Comparison of ENCODE assay signal across 9 mouse cellular contexts in genomic region chr5:106575098-106575497, GRCm38 (mm10). TPM values are rescaled to one million over a fixed set of nuclear protein-coding genes. Genes with fewer than 3 reads are reported as not detected.
DNase-seq lines count a peak whose midpoint lies in the region; ATAC-seq lines count a peak whose summit lies in the region.
"Had no signal": no experiment of that assay in that cellular context is flagged by ENCODE, and none has a peak within 500 bp of the region (broad histone marks: within the 10 kb centered on the region; RNA-seq: fewer than 3 reads in every experiment).

No protein-coding gene starts in this region.

- peak overlapping the region; percentile 98 for H3K4me2 ChIP-seq in lung, embryonic 15.5 days
- H3K4me2 ChIP-seq in limb, embryonic 11.5 days (ENCODE audit: low read depth, severe bottlenecking), result peak overlapping the region; percentile 99; the same call in 1 of the 2 replicates
- peak overlapping the region; percentile 100 for H3K4me2 ChIP-seq in stomach, embryonic 14.5 days (replicated peaks; ENCODE audit: low read depth, low read length)

- no peak overlapping the region for H3K27ac ChIP-seq in lung, embryonic 15.5 days
- H3K27ac ChIP-seq in limb, embryonic 11.5 days (replicated peaks; ENCODE audit: low read depth, low read length), result no peak overlapping the region
- H3K27ac ChIP-seq in stomach, embryonic 14.5 days (ENCODE audit: low read length), result no peak overlapping the region

- H3K27me3 ChIP-seq in lung, embryonic 15.5 days, result peaks cover 25% of the 10 kb centered on the region
- H3K27me3 ChIP-seq in limb, embryonic 11.5 days (ENCODE audit: control insufficient read depth, insufficient read depth, low read length), result peaks cover 9% of the 10 kb centered on the region
- H3K27me3 ChIP-seq in stomach, embryonic 14.5 days (ENCODE audit: control insufficient read depth, insufficient read depth, low read length), result no peaks in the 10 kb centered on the region

- H3K4me1 ChIP-seq in lung, embryonic 15.5 days, result peaks cover 5% of the 10 kb centered on the region
- H3K4me1 ChIP-seq in limb, embryonic 11.5 days (ENCODE audit: control insufficient read depth, insufficient read depth, low read length), result no peaks in the 10 kb centered on the region
- peaks cover 3% of the 10 kb centered on the region; the same call in 1 of the 2 replicates for H3K4me1 ChIP-seq in stomach, embryonic 14.5 days (ENCODE audit: control insufficient read depth, insufficient read depth, low read length)

- ATAC-seq in lung, embryonic 15.5 days (ENCODE audit: borderline replicate concordance, extremely low read depth, low FRiP score, low TSS enrichment), result 0 out of 2 replicates have a peak, but pooled peaks have one; percentile 5
- ATAC-seq in limb, embryonic 11.5 days (ENCODE audit: insufficient number of reproducible peaks, low FRiP score, low TSS enrichment, low read depth), result no peak
- 0 out of 2 replicates have a peak, but pooled peaks have one; percentile 16 for ATAC-seq in stomach, embryonic 14.5 days (ENCODE audit: insufficient number of reproducible peaks, insufficient read depth, low FRiP score, low read depth)

- H3K36me3 ChIP-seq in lung, embryonic 15.5 days, result no peaks in the 10 kb centered on the region
- H3K36me3 ChIP-seq in limb, embryonic 11.5 days (ENCODE audit: control insufficient read depth, insufficient read depth, low read length), result no peaks in the 10 kb centered on the region
- H3K36me3 ChIP-seq in stomach, embryonic 14.5 days (ENCODE audit: control insufficient read depth, insufficient read depth, low read length), result no peaks in the 10 kb centered on the region

- WGBS in lung, embryonic 15.5 days, result 25% methylated on average over 4 of the region's 4 CpGs
- 12% methylated on average over 4 of the region's 4 CpGs for WGBS in limb, embryonic 11.5 days
- WGBS in stomach, embryonic 14.5 days, result 29% methylated on average over 4 of the region's 4 CpGs

- peak; percentile 19 for DNase-seq in cerebellum, adult 11-12 months
- DNase-seq in cerebellum, postnatal 25 days, result no peak
- DNase-seq in lung, postnatal 36 days, result no peak
- DNase-seq in limb, embryonic 11.5 days (ENCODE audit: low spot score), result no peak
- no peak for DNase-seq in frontal cortex, postnatal 25 days (ENCODE audit: low spot score in 2 of 2)
- no peak for DNase-seq in urinary bladder, postnatal 36 days (ENCODE audit: low spot score in 2 of 2)

- no peaks in the 10 kb centered on the region for H3K9me3 ChIP-seq in lung, embryonic 15.5 days
- H3K9me3 ChIP-seq in limb, embryonic 11.5 days (ENCODE audit: control insufficient read depth, low read length), result no peaks in the 10 kb centered on the region
- H3K9me3 ChIP-seq in stomach, embryonic 14.5 days (ENCODE audit: control insufficient read depth, low read depth, low read length), result no peaks in the 10 kb centered on the region

- H3K4me3 ChIP-seq in lung, embryonic 15.5 days, result no peak overlapping the region
- H3K4me3 ChIP-seq in limb, embryonic 11.5 days (ENCODE audit: low read depth, low read length), result no peak overlapping the region
- peak overlapping the region; percentile 64; the same call in 1 of the 2 replicates for H3K4me3 ChIP-seq in stomach, embryonic 14.5 days (ENCODE audit: low read depth, low read length)

- no peak overlapping the region for H3K9ac ChIP-seq in lung, embryonic 15.5 days
- no peak overlapping the region for H3K9ac ChIP-seq in limb, embryonic 11.5 days (ENCODE audit: low read length)
- H3K9ac ChIP-seq in stomach, embryonic 14.5 days (replicated peaks; ENCODE audit: low read depth, low read length), result no peak overlapping the region

RNA-seq across cellular contexts. Expression of gene Gm17304, which starts 33.8 kb away (rescaled TPM):
- not detected in 2 replicates for polyA plus RNA-seq in lung, embryonic 15.5 days (2015; fragmentation: Nextera tagmentation; extraction: Ambion mirVana)
- polyA plus RNA-seq in limb, embryonic 11.5 days (2014; fragmentation: Nextera tagmentation; extraction: Ambion mirVana), result not detected in 2 replicates
- not detected in 2 replicates for polyA plus RNA-seq in stomach, embryonic 14.5 days (2014; fragmentation: Nextera tagmentation; extraction: Ambion mirVana)
- polyA plus RNA-seq: urinary bladder, adult 2 months had no signal
